Mouse (Mus musculus): ENCODE measurements around the gene Inpp4b.

DNA sequence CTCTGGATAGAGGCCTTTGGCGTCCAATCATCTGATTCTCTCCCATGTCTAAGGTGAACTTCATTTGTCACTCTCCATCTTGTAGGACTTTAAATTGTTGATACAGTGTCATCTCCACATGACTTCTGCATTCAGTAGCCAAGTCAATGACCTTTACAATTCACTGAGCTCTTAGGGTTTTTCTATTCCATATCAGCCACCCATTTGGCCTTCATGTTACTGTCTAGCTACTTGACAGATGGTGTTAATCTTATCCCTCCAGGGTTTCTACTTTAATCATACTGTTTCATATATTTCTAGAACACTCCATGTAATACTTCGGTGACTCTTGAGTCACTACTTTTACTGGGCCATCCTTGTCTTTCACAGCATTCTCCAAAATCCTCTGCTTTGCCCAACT is 528.1 kb downstream of the Inpp4b start:
- TF ChIP-seq CTCF (IDR thresholded peaks at IDR 0.05; ENCODE audit: extremely low read depth, insufficient read length, insufficient replicate concordance, low read depth, low read length), result no peak
- no peak for TF ChIP-seq POLR2A (IDR thresholded peaks at IDR 0.05; ENCODE audit: low read depth, low read length)

All from small intestine, adult 2 months (tissue).